Mouse (Mus musculus) large intestine, adult 2 months (tissue): Measurements from ENCODE around the gene Pitx3. TPM values are rescaled to one million over a fixed set of nuclear protein-coding genes. Genes with fewer than 3 reads are reported as not detected.

Experiments used
- DNase-seq: peaks from one replicate; pipeline ENCODE4 v3.0.0-alpha.2; 2012; ENCODE audit warnings: low read depth, low spot score
- whole genome bisulfite sequencing: fragments of 180-500 bp; shearing (Covaris S2); methylation state at CpG from one replicate; pipeline ENCODE4 v1.1.7; 2018; 5-methylcytosine and 5-hydroxymethylcytosine counted together
- polyA plus RNA-seq: library from polyadenylated mRNA; depleted of rRNA; stranded (reverse); fragments of >200 nt; gene quantifications from 2 replicates; pipeline ENCODE4 v1.2.3, GENCODE M21; 2012; rRNA removed

Pitx3 gene
- polyA plus RNA-seq, 1 experiment: not detected

- 54% methylated on average over 3 of the region's 3 CpGs for WGBS
- peak; percentile 24 for DNase-seq
Observed at GRCm38 (mm10) chr19:46086337-46086736, 61.8 kb downstream of the Pitx3 start.

Other genes starting within 250 kb of the Pitx3 start
- 10.3 and 11.5 TPM in 2 replicates for gene Armh3, start 149.8 kb downstream of the Pitx3 start, polyA plus RNA-seq
- gene Hps6, start 144.8 kb downstream of the Pitx3 start, polyA plus RNA-seq: 3.9 and 4.3 TPM in 2 replicates
- gene Pprc1, start 103.4 kb downstream of the Pitx3 start, polyA plus RNA-seq: 14.9 and 21.6 TPM in 2 replicates
- 65.3 and 79.8 TPM in 2 replicates for gene Ldb1, start 103.1 kb downstream of the Pitx3 start, polyA plus RNA-seq
- 10.1 and 13.7 TPM in 2 replicates for gene Nolc1, start 72.5 kb downstream of the Pitx3 start, polyA plus RNA-seq
- not detected in 2 replicates for gene Elovl3, start 16.4 kb downstream of the Pitx3 start, polyA plus RNA-seq
- gene Gbf1, start 4.2 kb upstream of the Pitx3 start, polyA plus RNA-seq: 67.8 and 92.2 TPM in 2 replicates
- gene Nfkb2, start 156.0 kb upstream of the Pitx3 start, polyA plus RNA-seq: 40.8 and 47.2 TPM in 2 replicates
- gene Psd, start 178.8 kb upstream of the Pitx3 start, polyA plus RNA-seq: 29.0 and 38.8 TPM in 2 replicates
- gene Fbxl15, start 179.9 kb upstream of the Pitx3 start, polyA plus RNA-seq: 14.5 and 19.4 TPM in 2 replicates
- gene Cuedc2, start 190.4 kb upstream of the Pitx3 start, polyA plus RNA-seq: 46.7 and 47.9 TPM in 2 replicates
- 23.1 and 26.0 TPM in 2 replicates for gene Mfsd13a, start 192.8 kb upstream of the Pitx3 start, polyA plus RNA-seq
- 2.4 and 4.9 TPM in 2 replicates for gene 2310034G01Rik, start 202.0 kb upstream of the Pitx3 start, polyA plus RNA-seq
- 105 and 119 TPM in 2 replicates for gene Actr1a, start 247.4 kb upstream of the Pitx3 start, polyA plus RNA-seq
- 6.6 and 8.1 TPM in 2 replicates for gene Sufu, start 248.6 kb upstream of the Pitx3 start, polyA plus RNA-seq